Mouse (Mus musculus) forebrain, embryonic 10.5 days (tissue): Measurements from ENCODE around the gene Dock9. TPM values are rescaled to one million over a fixed set of nuclear protein-coding genes. Genes with fewer than 3 reads are reported as not detected.
A peak's percentile ranks its signal among the peaks of the same experiment; 100 is the strongest.

Source experiments
- DNase-seq: peaks from one replicate; pipeline ENCODE4 v3.0.0-alpha.2; 2017; ENCODE audit warnings: low spot score; ENCODE audit errors: extremely low spot score
- H3K27ac ChIP-seq: fragments of 300-500 bp; sonication (generic); 2 replicates; pipeline ENCODE4 v1.5.1; 2016; ENCODE audit warnings: mild to moderate bottlenecking
- H3K27me3 ChIP-seq: fragments of 300-500 bp; sonication (generic); 2 replicates; pipeline ENCODE4 v1.6.1; 2016; ENCODE audit warnings: mild to moderate bottlenecking; ENCODE audit not compliant: poor library complexity, severe bottlenecking
- H3K36me3 ChIP-seq: fragments of 300-500 bp; sonication (generic); replicated peaks from 2 replicates; pipeline ENCODE4 v1.6.1; 2016; ENCODE audit warnings: mild to moderate bottlenecking, moderate library complexity
- H3K4me1 ChIP-seq: fragments of 300-500 bp; sonication (generic); 2 replicates; pipeline ENCODE4 v1.6.1; 2016
- H3K4me3 ChIP-seq: fragments of 300-500 bp; sonication (generic); 2 replicates; pipeline ENCODE4 v1.5.1; 2016; ENCODE audit warnings: mild to moderate bottlenecking, moderate library complexity
- H3K9me3 ChIP-seq: fragments of 300-500 bp; sonication (generic); 2 replicates; pipeline ENCODE4 v1.6.1; 2016; ENCODE audit warnings: mild to moderate bottlenecking, moderate library complexity
- WGBS: fragments of 180-500 bp; shearing (Covaris S2); methylation state at CpG from one replicate; pipeline ENCODE4 v1.1.7; 2016; 5-methylcytosine and 5-hydroxymethylcytosine counted together
- polyA plus RNA-seq: library from polyadenylated mRNA; unstranded; fragments of >200 nt; fragmentation: Nextera tagmentation; extraction: Ambion mirVana; gene quantifications from 2 replicates; pipeline ENCODE4 v1.2.1, GENCODE M21; 2016

Gene Dock9
- polyA plus RNA-seq, 1 experiment from 2014 or later, result 3.7 TPM

GRCm38 (mm10) chr14:121749084-121749483, 48.6 kb downstream of the Dock9 start:
- Histone ChIP-seq H3K4me3 (no peak overlapping the region), H3K9me3 (no peaks in the 10 kb centered on the region), H3K36me3 (no peaks in the 10 kb centered on the region), H3K4me1 (peaks cover 10% of the 10 kb centered on the region), H3K27me3 (no peaks in the 10 kb centered on the region), H3K27ac (no peak overlapping the region)
- no peak for DNase-seq
- WGBS, result 87% methylated on average over 10 of the region's 10 CpGs

DNA sequence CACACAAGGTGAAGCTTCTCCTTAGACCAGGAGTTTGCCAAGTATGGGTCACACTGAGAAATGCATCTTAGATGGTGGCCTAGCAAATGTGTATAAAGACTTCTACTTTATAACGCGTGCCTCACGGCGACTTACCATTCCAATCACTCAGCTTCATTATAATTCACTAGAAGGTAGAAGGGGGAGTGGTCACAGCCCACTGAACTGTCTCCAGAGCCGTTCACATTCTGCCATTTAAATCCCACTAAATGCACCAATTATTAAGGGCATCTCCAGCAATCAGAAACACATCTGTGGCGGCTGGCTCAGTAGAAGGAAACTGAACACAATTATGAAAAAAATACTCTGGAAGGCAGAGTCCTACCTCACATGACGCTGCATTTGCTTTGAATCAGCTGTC, 50.3 kb downstream of the Dock9 start:
- H3K27me3 ChIP-seq, result no peaks in the 10 kb centered on the region
- no peak overlapping the region for H3K4me3 ChIP-seq
- 0 out of 2 replicates have a peak, but pooled peaks cover 8% of the 10 kb centered on the region for H3K4me1 ChIP-seq
- no peaks in the 10 kb centered on the region for H3K36me3 ChIP-seq
- no peak overlapping the region for H3K27ac ChIP-seq
- DNase-seq, result no peak
- 90% methylated on average over 7 of the region's 7 CpGs for WGBS
- H3K9me3 ChIP-seq, result no peaks in the 10 kb centered on the region

GRCm38 (mm10) chr14:121743787-121744417, 53.7 kb downstream of the Dock9 start:
- Histone ChIP-seq H3K4me3 (no peak overlapping the region), H3K9me3 (no peaks in the 10 kb centered on the region), H3K36me3 (no peaks in the 10 kb centered on the region), H3K4me1 (peaks cover 11% of the 10 kb centered on the region; the same call in 1 of the 2 replicates), H3K27me3 (no peaks in the 10 kb centered on the region), H3K27ac (no peak overlapping the region)
- 74% methylated on average over 9 of the region's 9 CpGs for WGBS
- no peak for DNase-seq

GRCm38 (mm10) chr14:121738431-121739403, 58.9 kb downstream of the Dock9 start:
- Histone ChIP-seq H3K4me1 (peaks cover 11% of the 10 kb centered on the region; the same call in 1 of the 2 replicates), H3K9me3 (no peaks in the 10 kb centered on the region), H3K4me3 (no peak overlapping the region), H3K36me3 (no peaks in the 10 kb centered on the region), H3K27ac (no peak overlapping the region), H3K27me3 (no peaks in the 10 kb centered on the region)
- DNase-seq, result no peak
- 79% methylated on average over 24 of the region's 24 CpGs for WGBS

DNA sequence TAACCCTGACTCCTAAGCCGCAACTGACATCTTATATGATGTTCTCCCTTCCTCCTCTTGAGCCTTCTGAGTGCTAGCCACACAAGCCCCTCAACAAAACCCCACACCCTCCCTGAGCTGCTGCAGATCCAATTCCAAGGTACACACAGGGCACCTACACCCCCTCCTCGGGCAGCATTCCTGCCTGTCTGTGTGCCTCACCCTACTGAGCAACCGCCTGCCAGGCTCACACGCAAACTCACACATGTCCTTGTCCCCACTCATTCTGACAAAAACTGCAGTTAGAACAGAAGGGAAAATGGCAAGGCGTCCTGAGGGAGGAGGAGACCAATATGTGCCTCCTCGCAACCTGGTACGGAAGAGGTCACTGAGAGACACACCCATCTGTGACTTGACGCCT, 60.4 kb downstream of the Dock9 start:
- no peak overlapping the region for H3K27ac ChIP-seq
- H3K36me3 ChIP-seq, result no peaks in the 10 kb centered on the region
- no peaks in the 10 kb centered on the region for H3K9me3 ChIP-seq
- no peaks in the 10 kb centered on the region for H3K27me3 ChIP-seq
- WGBS, result 91% methylated on average over 8 of the region's 8 CpGs
- no peak for DNase-seq
- no peak overlapping the region for H3K4me3 ChIP-seq
- H3K4me1 ChIP-seq, result peaks cover 13% of the 10 kb centered on the region

DNA sequence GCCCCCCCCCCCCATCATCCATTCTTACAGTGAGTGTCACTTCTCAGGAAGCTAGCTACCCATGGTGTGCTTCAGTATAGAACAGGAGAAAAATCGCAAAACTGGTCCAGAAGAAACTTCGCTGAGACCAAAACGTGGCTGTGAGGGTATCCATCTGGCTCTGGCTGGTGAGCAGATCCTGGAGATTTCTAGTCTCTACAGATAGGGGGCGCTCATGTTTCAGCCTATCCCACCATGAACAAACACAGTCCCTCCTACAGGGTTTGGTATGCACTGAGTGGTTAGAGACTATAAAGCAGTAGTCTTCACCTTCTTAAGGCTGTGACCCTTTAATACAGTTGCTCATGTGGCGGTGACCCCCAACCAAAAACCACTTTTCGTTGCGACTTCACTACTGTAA, 62.0 kb downstream of the Dock9 start:
- Histone ChIP-seq H3K4me1 (peaks cover 27% of the 10 kb centered on the region), H3K9me3 (no peaks in the 10 kb centered on the region), H3K36me3 (no peaks in the 10 kb centered on the region), H3K27ac (no peak overlapping the region), H3K4me3 (no peak overlapping the region), H3K27me3 (no peaks in the 10 kb centered on the region)
- no peak for DNase-seq
- WGBS, result 63% methylated on average over 7 of the region's 7 CpGs

- DNase-seq, result no peak
- no peaks in the 10 kb centered on the region for H3K36me3 ChIP-seq
- H3K9me3 ChIP-seq, result no peaks in the 10 kb centered on the region
- H3K27me3 ChIP-seq, result no peaks in the 10 kb centered on the region
- H3K4me3 ChIP-seq, result no peak overlapping the region
- H3K27ac ChIP-seq, result no peak overlapping the region
- 90% methylated on average over 7 of the region's 7 CpGs for WGBS
- H3K4me1 ChIP-seq, result peaks cover 27% of the 10 kb centered on the region
Measured at GRCm38 (mm10) chr14:121734217-121734616, 63.4 kb downstream of the Dock9 start.

GRCm38 (mm10) chr14:121733694-121734093, 63.9 kb downstream of the Dock9 start:
- no peak overlapping the region for H3K27ac ChIP-seq
- no peaks in the 10 kb centered on the region for H3K36me3 ChIP-seq
- H3K9me3 ChIP-seq, result no peaks in the 10 kb centered on the region
- peaks cover 22% of the 10 kb centered on the region for H3K4me1 ChIP-seq
- WGBS, result 96% methylated on average over 12 of the region's 12 CpGs
- H3K4me3 ChIP-seq, result no peak overlapping the region
- no peaks in the 10 kb centered on the region for H3K27me3 ChIP-seq
- no peak for DNase-seq

- no peaks in the 10 kb centered on the region for H3K36me3 ChIP-seq
- DNase-seq, result no peak
- H3K4me3 ChIP-seq, result peak overlapping the region; percentile 33
- no peaks in the 10 kb centered on the region for H3K9me3 ChIP-seq
- peaks cover 17% of the 10 kb centered on the region for H3K4me1 ChIP-seq
- H3K27me3 ChIP-seq, result no peaks in the 10 kb centered on the region
- H3K27ac ChIP-seq, result peak overlapping the region; percentile 58
- WGBS, result 15% methylated on average over 8 of the region's 8 CpGs
Measured at GRCm38 (mm10) chr14:121732196-121732595, 65.4 kb downstream of the Dock9 start.

GRCm38 (mm10) chr14:121731688-121732168, 65.9 kb downstream of the Dock9 start:
- peak overlapping the region; percentile 58 for H3K27ac ChIP-seq
- H3K27me3 ChIP-seq, result no peaks in the 10 kb centered on the region
- H3K4me1 ChIP-seq, result peaks cover 17% of the 10 kb centered on the region
- WGBS, result 15% methylated on average over 6 of the region's 6 CpGs
- peak overlapping the region; percentile 33 for H3K4me3 ChIP-seq
- no peaks in the 10 kb centered on the region for H3K9me3 ChIP-seq
- DNase-seq, result peak; percentile 56
- H3K36me3 ChIP-seq, result no peaks in the 10 kb centered on the region

GRCm38 (mm10) chr14:121730966-121731365, 66.7 kb downstream of the Dock9 start:
- H3K4me3 ChIP-seq, result no peak overlapping the region
- peaks cover 17% of the 10 kb centered on the region for H3K4me1 ChIP-seq
- no peaks in the 10 kb centered on the region for H3K36me3 ChIP-seq
- DNase-seq, result no peak
- no peaks in the 10 kb centered on the region for H3K27me3 ChIP-seq
- H3K27ac ChIP-seq, result no peak overlapping the region
- no peaks in the 10 kb centered on the region for H3K9me3 ChIP-seq
- WGBS, result 80% methylated on average over 3 of the region's 3 CpGs

- Histone ChIP-seq H3K27ac (no peak overlapping the region), H3K4me1 (peaks cover 19% of the 10 kb centered on the region), H3K36me3 (no peaks in the 10 kb centered on the region), H3K9me3 (no peaks in the 10 kb centered on the region), H3K27me3 (no peaks in the 10 kb centered on the region), H3K4me3 (no peak overlapping the region)
- DNase-seq, result no peak
- 80% methylated on average over 8 of the region's 8 CpGs for WGBS
Measured at GRCm38 (mm10) chr14:121727996-121728395, 69.6 kb downstream of the Dock9 start.

DNA sequence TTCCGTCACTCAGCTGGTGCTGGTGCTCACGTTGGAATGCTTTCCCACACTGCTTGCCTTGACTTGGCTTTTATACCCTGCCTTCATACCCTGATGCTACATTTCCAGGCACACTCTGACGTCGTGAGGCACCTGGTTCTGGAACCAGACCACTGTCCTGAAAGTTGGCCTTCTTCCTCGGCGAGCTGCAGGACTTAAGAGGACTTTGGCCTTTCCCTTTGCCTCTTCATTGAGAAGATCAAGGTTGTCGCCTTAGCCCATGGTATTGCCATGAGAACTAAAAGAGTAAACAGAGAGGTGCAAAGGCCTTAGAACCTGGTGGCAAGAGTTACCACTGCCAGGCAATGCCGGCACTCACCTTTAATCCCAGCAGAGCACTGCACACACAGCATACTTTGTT, 73.1 kb downstream of the Dock9 start:
- WGBS, result 89% methylated on average over 8 of the region's 8 CpGs
- Histone ChIP-seq H3K27ac (no peak overlapping the region), H3K4me1 (peaks cover 12% of the 10 kb centered on the region), H3K9me3 (no peaks in the 10 kb centered on the region), H3K4me3 (no peak overlapping the region), H3K36me3 (no peaks in the 10 kb centered on the region), H3K27me3 (no peaks in the 10 kb centered on the region)
- DNase-seq, result no peak
